Mouse (Mus musculus) heart, adult 2 months (tissue): ENCODE data around the gene Ksr2. TPM values are rescaled to one million over a fixed set of nuclear protein-coding genes. Genes with fewer than 3 reads are reported as not detected.

ENCODE experiments used
- DNase-seq, 2 experiments: peaks; one replicate each; pipeline ENCODE4 v3.0.0; 2021
- H3K27ac ChIP-seq: fragments of 200-600 bp; 2 replicates; pipeline ENCODE4 v1.8.1; 2022
- H3K27me3 ChIP-seq: fragments of 200-500 bp; 2 replicates; pipeline ENCODE4 v1.6.1; 2012; ENCODE audit warnings: mild to moderate bottlenecking, low read length, inconsistent platforms, mixed read lengths; ENCODE audit not compliant: control insufficient read depth, insufficient read depth
- H3K36me3 ChIP-seq: fragments of 200-500 bp; 2 replicates; pipeline ENCODE4 v1.6.1; 2012; ENCODE audit warnings: low read length, inconsistent platforms; ENCODE audit not compliant: control insufficient read depth, insufficient read depth
- H3K4me1 ChIP-seq: fragments of 200-500 bp; 2 replicates; pipeline ENCODE4 v1.6.1; 2011; ENCODE audit warnings: low read length; ENCODE audit not compliant: control insufficient read depth, insufficient read depth
- H3K4me3 ChIP-seq: fragments of 200-600 bp; 2 replicates; pipeline ENCODE4 v1.8.1; 2022
- H3K79me2 ChIP-seq: fragments of 200-500 bp; replicated peaks from 2 replicates; pipeline ENCODE4 v1.6.1; 2012; ENCODE audit warnings: mild to moderate bottlenecking, inconsistent platforms, low read length, moderate library complexity, mixed read lengths; ENCODE audit not compliant: control insufficient read depth, insufficient read depth
- H3K9ac ChIP-seq: fragments of 200-500 bp; 2 replicates; pipeline ENCODE4 v1.6.1; 2012; ENCODE audit warnings: low read depth, mild to moderate bottlenecking, control low read depth, inconsistent platforms, low read length, mixed read lengths
- CTCF ChIP-seq: fragments of 200-600 bp; IDR thresholded peaks from 2 replicates; pipeline ENCODE4 v1.8.1; 2022; ENCODE audit warnings: antibody characterized with exemption, mild to moderate bottlenecking, moderate library complexity
- EP300 ChIP-seq: fragments of 200-500 bp; IDR thresholded peaks from 2 replicates; pipeline ENCODE4 v1.6.1; 2011; ENCODE audit warnings: low read depth, low read length, control low read depth; ENCODE audit not compliant: insufficient read depth
- POLR2A ChIP-seq: fragments of 200-500 bp; IDR thresholded peaks from 2 replicates; pipeline ENCODE4 v1.6.1; 2011; ENCODE audit warnings: mild to moderate bottlenecking, low read depth, low read length, control low read depth; ENCODE audit not compliant: insufficient read depth
- whole genome bisulfite sequencing: fragments of 180-500 bp; shearing (Covaris S2); methylation state at CpG from one replicate; pipeline ENCODE4 v1.1.7; 2018; 5-methylcytosine and 5-hydroxymethylcytosine counted together
- intact Hi-C: fragments of 180-260 bp; cut with DNase I; formaldehyde crosslinking; loops from one replicate; pipeline ENCODE4 v1.15.1; 2025
- polyA plus RNA-seq: library from polyadenylated mRNA; depleted of rRNA; stranded (reverse); fragments of >200 nt; gene quantifications from 2 replicates; pipeline ENCODE4 v1.2.3, GENCODE M21; 2012
- total RNA-seq, 2 experiments: library from RNA; stranded (reverse); gene quantifications; 2 replicates each; pipeline ENCODE4 v1.2.3; 2021

Ksr2 gene
- total and polyA plus RNA-seq, 3 experiments: 0.02 to 0.05 TPM; not detected in 1

DNA sequence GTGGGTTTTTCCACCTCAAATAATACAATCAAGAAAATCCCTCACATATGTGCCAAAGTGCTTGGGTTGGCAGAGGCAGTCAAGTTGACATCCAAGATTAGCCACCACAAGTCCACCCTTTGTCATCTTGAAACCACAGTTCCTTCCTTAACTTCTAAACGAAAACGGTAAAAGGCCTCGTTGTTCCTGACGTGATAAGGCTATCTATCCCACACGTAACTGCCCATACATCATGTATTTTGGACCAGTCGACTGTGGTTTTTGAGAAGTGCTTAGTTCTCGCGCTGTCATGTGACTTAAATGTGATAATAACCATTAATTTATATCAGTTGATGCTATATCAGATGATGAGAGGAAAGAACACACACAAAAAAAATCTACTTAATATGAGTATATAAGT, 55.8 kb downstream of the Ksr2 start:
- H3K27me3 ChIP-seq: no peaks in the 10 kb centered on the region; the same call in 1 of the 2 replicates
- 47% methylated on average over 8 of the region's 8 CpGs for WGBS
- no peaks in the 10 kb centered on the region for H3K79me2 ChIP-seq
- no peak overlapping the region for H3K4me3 ChIP-seq
- H3K27ac ChIP-seq: no peak overlapping the region
- H3K4me1 ChIP-seq: no peaks in the 10 kb centered on the region
- DNase-seq: no peak
- H3K36me3 ChIP-seq: no peaks in the 10 kb centered on the region
- no peak overlapping the region for H3K9ac ChIP-seq
- TF ChIP-seq EP300: no peak
- TF ChIP-seq POLR2A: no peak
- no peak for TF ChIP-seq CTCF
- intact Hi-C loops: no loop called here

DNA sequence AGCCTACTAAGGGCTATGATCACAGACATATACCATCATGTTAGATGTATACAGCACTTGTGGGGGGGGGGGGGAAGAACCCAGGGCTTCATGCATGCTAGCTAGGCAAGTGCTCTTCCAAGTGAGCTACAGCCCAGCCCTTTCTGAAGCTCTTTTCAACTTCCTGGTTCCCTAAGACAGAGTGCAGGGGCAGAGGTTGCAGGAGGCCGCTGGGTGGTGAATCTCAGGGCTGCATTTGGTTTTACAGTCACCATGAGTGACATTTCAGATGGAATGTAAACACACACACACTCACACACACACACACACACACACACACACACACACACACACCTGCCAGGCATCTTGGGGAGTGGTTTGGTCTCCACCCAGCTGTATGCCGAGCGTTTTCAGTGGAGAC, 67.4 kb downstream of the Ksr2 start:
- no peaks in the 10 kb centered on the region for H3K36me3 ChIP-seq
- no peak for DNase-seq
- no peak overlapping the region for H3K4me3 ChIP-seq
- H3K79me2 ChIP-seq: no peaks in the 10 kb centered on the region
- no peaks in the 10 kb centered on the region for H3K4me1 ChIP-seq
- no peak overlapping the region for H3K27ac ChIP-seq
- TF ChIP-seq POLR2A (no peak), EP300 (no peak), CTCF (no peak)
- no peak overlapping the region for H3K9ac ChIP-seq
- 69% methylated on average over 3 of the region's 3 CpGs for WGBS
- H3K27me3 ChIP-seq: no peaks in the 10 kb centered on the region
- intact Hi-C loops: no loop called here

DNA sequence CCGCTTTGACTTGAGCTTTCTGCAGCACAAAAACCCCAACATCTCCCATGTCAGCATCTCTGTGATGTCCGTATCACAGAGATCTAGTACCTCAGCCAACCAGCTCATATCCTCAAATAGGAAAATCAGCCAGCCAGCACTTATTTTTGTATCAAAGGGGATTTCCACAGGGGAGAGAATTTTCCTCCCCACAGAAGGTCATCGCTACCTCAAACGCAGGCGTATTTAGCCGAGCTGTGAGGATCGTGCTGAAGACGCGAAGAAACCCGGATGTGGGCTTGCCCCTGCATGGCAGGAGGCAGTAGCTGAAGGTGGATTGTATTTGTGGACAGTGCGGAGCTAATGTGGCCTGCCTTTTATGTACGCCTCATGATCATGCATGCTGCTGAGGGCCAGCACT, 67.8 kb downstream of the Ksr2 start:
- TF ChIP-seq CTCF (no peak), EP300 (no peak), POLR2A (no peak)
- Histone ChIP-seq H3K27me3 (no peaks in the 10 kb centered on the region), H3K79me2 (no peaks in the 10 kb centered on the region), H3K27ac (no peak overlapping the region), H3K36me3 (no peaks in the 10 kb centered on the region), H3K4me1 (no peaks in the 10 kb centered on the region), H3K9ac (no peak overlapping the region), H3K4me3 (no peak overlapping the region)
- intact Hi-C loops: no loop called here
- DNase-seq: no peak
- WGBS: 84% methylated on average over 12 of the region's 12 CpGs

DNA sequence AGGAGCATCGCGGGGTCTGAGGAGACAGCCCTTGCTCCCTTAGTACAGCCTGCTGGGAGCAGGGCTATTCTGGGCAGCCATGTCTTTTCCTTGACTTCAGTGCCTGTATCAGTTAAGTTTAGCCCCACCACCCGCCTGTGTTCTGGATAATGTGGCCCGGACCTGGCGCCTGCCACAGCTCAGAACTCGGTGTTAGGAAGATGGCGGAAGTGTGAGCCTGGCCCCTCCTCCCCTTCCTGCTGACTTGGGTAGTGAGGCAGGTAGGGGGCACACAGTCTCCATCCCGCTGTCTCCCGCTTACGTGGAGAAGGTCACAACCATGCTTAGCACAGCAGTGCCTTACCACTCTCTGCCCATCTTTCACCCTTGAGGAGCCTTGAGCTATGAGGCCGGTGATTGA, 68.2 kb downstream of the Ksr2 start:
- 72% methylated on average over 11 of the region's 11 CpGs for WGBS
- TF ChIP-seq POLR2A (no peak), EP300 (no peak), CTCF (no peak)
- Histone ChIP-seq H3K79me2 (no peaks in the 10 kb centered on the region), H3K4me1 (no peaks in the 10 kb centered on the region), H3K27ac (no peak overlapping the region), H3K27me3 (no peaks in the 10 kb centered on the region), H3K4me3 (no peak overlapping the region), H3K36me3 (no peaks in the 10 kb centered on the region), H3K9ac (no peak overlapping the region)
- intact Hi-C loops: no loop called here
- DNase-seq: no peak

DNA sequence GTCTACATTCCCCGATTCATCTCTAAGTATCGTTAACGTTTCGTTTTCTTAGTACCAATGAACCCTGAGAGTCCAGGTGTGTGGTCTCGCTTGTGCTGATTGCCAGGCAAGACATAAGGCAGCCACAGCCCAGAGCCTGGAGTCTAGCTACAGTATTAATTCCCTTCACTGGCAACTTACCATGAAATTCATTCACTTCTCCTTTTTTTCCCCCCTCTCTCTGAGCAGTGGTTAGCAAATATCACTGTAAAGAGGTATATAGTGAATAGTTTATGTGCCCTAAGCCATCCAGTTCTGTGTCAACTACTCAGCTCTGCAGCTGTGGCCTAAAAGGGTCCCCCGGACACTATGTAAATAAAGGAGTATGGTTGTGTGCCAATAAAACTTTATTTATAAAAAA, 71.6 kb downstream of the Ksr2 start:
- Histone ChIP-seq H3K36me3 (no peaks in the 10 kb centered on the region), H3K4me1 (no peaks in the 10 kb centered on the region), H3K27ac (no peak overlapping the region), H3K79me2 (no peaks in the 10 kb centered on the region), H3K27me3 (no peaks in the 10 kb centered on the region), H3K4me3 (no peak overlapping the region), H3K9ac (no peak overlapping the region)
- no peak for DNase-seq
- 77% methylated on average over 6 of the region's 6 CpGs for WGBS
- TF ChIP-seq EP300 (no peak), POLR2A (no peak), CTCF (no peak)
- intact Hi-C loops: no loop called here

DNA sequence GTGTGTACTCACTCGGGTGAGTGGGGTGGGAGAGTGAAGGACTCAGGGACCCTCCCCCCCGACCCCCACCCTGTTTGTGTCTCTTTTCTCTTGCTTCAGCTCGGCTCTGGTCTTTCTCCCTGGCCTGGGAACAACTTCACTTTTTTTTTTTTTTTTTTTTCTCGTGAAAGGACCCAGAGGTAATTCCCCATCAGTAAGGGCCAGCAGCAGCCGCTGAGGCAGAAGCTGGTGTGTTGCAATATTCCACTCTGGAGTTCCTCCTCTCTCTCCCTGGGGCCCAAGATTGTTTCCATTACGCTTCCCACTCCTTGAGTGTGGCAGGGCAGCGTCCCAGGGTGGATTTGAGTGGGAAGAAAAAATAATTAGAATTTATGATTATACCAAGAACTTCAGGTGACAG, 72.3 kb downstream of the Ksr2 start:
- no peak for DNase-seq
- WGBS: 45% methylated on average over 7 of the region's 7 CpGs
- intact Hi-C loops: no loop called here

More for the DNA sequence above, 72.3 kb downstream of the Ksr2 start:
- H3K79me2 ChIP-seq: no peaks in the 10 kb centered on the region
- no peaks in the 10 kb centered on the region for H3K27me3 ChIP-seq
- TF ChIP-seq CTCF: no peak
- no peak for TF ChIP-seq POLR2A
- TF ChIP-seq EP300: no peak
- H3K9ac ChIP-seq: no peak overlapping the region
- no peak overlapping the region for H3K4me3 ChIP-seq
- no peaks in the 10 kb centered on the region for H3K36me3 ChIP-seq
- H3K27ac ChIP-seq: no peak overlapping the region
- H3K4me1 ChIP-seq: no peaks in the 10 kb centered on the region
